Mouse (Mus musculus): Measurements from ENCODE around the gene Peli1.

DNA sequence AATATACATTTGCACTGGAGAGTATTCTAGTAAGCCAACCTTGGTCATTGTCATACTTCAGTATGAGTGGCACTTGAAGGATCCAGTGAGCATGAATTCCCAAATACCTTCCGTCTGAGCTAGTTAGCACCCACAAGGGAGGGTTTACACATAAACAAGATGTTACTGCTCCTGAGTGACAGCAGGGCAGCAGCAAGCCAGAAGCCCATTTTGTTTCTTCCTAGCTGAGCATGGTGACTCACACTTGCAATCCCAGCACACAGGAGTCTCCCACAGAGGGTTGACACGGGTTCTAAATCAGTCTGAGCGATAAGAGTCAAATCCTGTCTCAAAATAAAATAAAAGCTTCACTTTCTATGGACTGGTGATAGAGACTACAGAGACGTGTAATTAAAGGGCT lies 66.5 kb downstream of the Peli1 start:
- TF ChIP-seq CTCF (IDR thresholded peaks at IDR 0.05; ENCODE audit: low read depth) (no peak), EP300 (optimal IDR thresholded peaks at IDR 0.05) (no peak)

Measured in stomach, postnatal 0 days (tissue).